7 mouse cellular contexts compared by ENCODE assay signal in genomic region chr5:137096037-137096436, GRCm38 (mm10). TPM values are rescaled to one million over a fixed set of nuclear protein-coding genes. Genes with fewer than 3 reads are reported as not detected.
DNase-seq lines count a peak whose midpoint lies in the region; ATAC-seq and TF ChIP-seq lines count a peak whose summit lies in the region.

No protein-coding gene starts in this region.

- intact Hi-C loops in heart, postnatal 10 days (cut with DNase I), result no loop called here

- H3K27me3 ChIP-seq in lung, postnatal 0 days (replicated peaks; ENCODE audit: insufficient read depth, low read length), result no peaks in the 10 kb centered on the region

- peak; percentile 65 for ATAC-seq in lung, postnatal 0 days
- no peak for ATAC-seq in erythroid progenitor cell, adult 5-6 weeks (replicated peaks; ENCODE audit: low FRiP score, poor library complexity, severe bottlenecking)

- peak; percentile 52 for TF ChIP-seq EP300 in lung, postnatal 0 days (IDR thresholded peaks at IDR 0.05)

- 0 out of 2 replicates have a peak overlapping the region, but pooled peaks have one; percentile 7 for H3K27ac ChIP-seq in layer of hippocampus, adult 2 months
- H3K27ac ChIP-seq in brown adipose tissue, adult 24 weeks (replicated peaks; ENCODE audit: low read depth, low read length), result peak overlapping the region; percentile 46
- peak overlapping the region; percentile 33; the same call in 1 of the 2 replicates for H3K27ac ChIP-seq in lung, postnatal 0 days (ENCODE audit: low read length)

- WGBS in lung, postnatal 0 days, result 16% methylated on average over 1 of the region's 1 CpGs

- H3K9ac ChIP-seq in lung, postnatal 0 days (replicated peaks; ENCODE audit: low read depth), result no peak overlapping the region

- no peaks in the 10 kb centered on the region for H3K9me3 ChIP-seq in lung, postnatal 0 days (ENCODE audit: low read length)

- H3K4me3 ChIP-seq in layer of hippocampus, adult 2 months, result no peak overlapping the region
- no peak overlapping the region for H3K4me3 ChIP-seq in brown adipose tissue, adult 24 weeks (ENCODE audit: insufficient read depth, low read depth, low read length)
- no peak overlapping the region for H3K4me3 ChIP-seq in lung, postnatal 0 days (ENCODE audit: low read depth, low read length)

- H3K36me3 ChIP-seq in lung, postnatal 0 days (ENCODE audit: insufficient read depth, low read length), result no peaks in the 10 kb centered on the region

- DNase-seq in layer of hippocampus, adult 2 months (ENCODE audit: low spot score in 2 of 2), result no peak
- no peak for DNase-seq in layer of hippocampus, postnatal 36 days
- peak; percentile 67 to 69 for DNase-seq in heart, postnatal 10 days
- DNase-seq in lung, postnatal 0 days (ENCODE audit: low spot score), result peak; percentile 71
- no peak for DNase-seq in B cell, adult 2 months

- H3K4me2 ChIP-seq in lung, postnatal 0 days (replicated peaks; ENCODE audit: low read depth, low read length), result no peak overlapping the region

- TF ChIP-seq CTCF in layer of hippocampus, adult 2 months (conservative IDR thresholded peaks at IDR 0.05), result no peak
- TF ChIP-seq CTCF in lung, postnatal 0 days (IDR thresholded peaks at IDR 0.05), result no peak

- H3K4me1 ChIP-seq in brown adipose tissue, adult 24 weeks (ENCODE audit: control insufficient read depth, insufficient read depth, insufficient read length, low read length), result peaks cover 12% of the 10 kb centered on the region
- H3K4me1 ChIP-seq in lung, postnatal 0 days (ENCODE audit: insufficient read depth, low read depth, low read length), result 0 out of 2 replicates have a peak, but pooled peaks cover 5% of the 10 kb centered on the region

RNA-seq across cellular contexts. Expression of gene Trim56, which starts 20.0 kb away (rescaled TPM):
- 1 to 10 TPM; 5.5 to 5.8 TPM for total RNA-seq in layer of hippocampus, adult 2 months (2021)
- total RNA-seq in layer of hippocampus, postnatal 36 days (2021), result 1 to 10 TPM; 4.6 to 6.5 TPM
- 9.8 and 11.1 TPM in 2 replicates for polyA plus RNA-seq in brown adipose tissue, adult 24 weeks (2012; ENCODE audit: insufficient read depth, insufficient read length, missing spikeins)
- total RNA-seq in heart, postnatal 10 days (2021), result 10 to 100 TPM; 21.2 to 21.6 TPM
- polyA plus RNA-seq in lung, postnatal 0 days (2015; fragmentation: Nextera tagmentation; extraction: Ambion mirVana), result 13.4 and 16.4 TPM in 2 replicates
- 70.6 and 76.3 TPM in 2 replicates for total RNA-seq in erythroid progenitor cell, adult 5-6 weeks (2015; ENCODE audit: low replicate concordance)
- total RNA-seq in erythroid progenitor cell, adult 5-6 weeks (2017; ENCODE audit: low replicate concordance), result 89.0 and 113 TPM in 2 replicates

RNA-seq across cellular contexts. Expression of gene Serpine1, which starts 24.0 kb away (rescaled TPM):
- under 1 TPM; 0.38 to 0.52 TPM for total RNA-seq in layer of hippocampus, adult 2 months (2021)
- under 1 TPM; 0.37 to 0.56 TPM for total RNA-seq in layer of hippocampus, postnatal 36 days (2021)
- polyA plus RNA-seq in brown adipose tissue, adult 24 weeks (2012; ENCODE audit: insufficient read depth, insufficient read length, missing spikeins), result 4.1 and 9.6 TPM in 2 replicates
- 10 to 100 TPM; 11.0 to 19.3 TPM for total RNA-seq in heart, postnatal 10 days (2021)
- 0.88 and 1.1 TPM in 2 replicates for polyA plus RNA-seq in lung, postnatal 0 days (2015; fragmentation: Nextera tagmentation; extraction: Ambion mirVana)
- not detected in 2 replicates for total RNA-seq in erythroid progenitor cell, adult 5-6 weeks (2015; ENCODE audit: low replicate concordance)
- total RNA-seq in erythroid progenitor cell, adult 5-6 weeks (2017; ENCODE audit: low replicate concordance), result not detected in 2 replicates

RNA-seq across cellular contexts. Expression of gene Ap1s1, which starts 50.1 kb away (rescaled TPM):
- total RNA-seq in layer of hippocampus, adult 2 months (2021), result 100 to 1,000 TPM; 298 to 323 TPM
- 100 to 1,000 TPM; 286 to 323 TPM for total RNA-seq in layer of hippocampus, postnatal 36 days (2021)
- 69.0 and 73.6 TPM in 2 replicates for polyA plus RNA-seq in brown adipose tissue, adult 24 weeks (2012; ENCODE audit: insufficient read depth, insufficient read length, missing spikeins)
- total RNA-seq in heart, postnatal 10 days (2021), result 10 to 100 TPM; 59.7 to 65.0 TPM
- 112 and 125 TPM in 2 replicates for polyA plus RNA-seq in lung, postnatal 0 days (2015; fragmentation: Nextera tagmentation; extraction: Ambion mirVana)
- total RNA-seq in erythroid progenitor cell, adult 5-6 weeks (2015; ENCODE audit: low replicate concordance), result 6.5 and 8.4 TPM in 2 replicates
- 18.7 and 26.5 TPM in 2 replicates for total RNA-seq in erythroid progenitor cell, adult 5-6 weeks (2017; ENCODE audit: low replicate concordance)

RNA-seq across cellular contexts. Expression of gene Muc3, which starts 53.1 kb away (rescaled TPM):
- not detected for total RNA-seq in layer of hippocampus, adult 2 months (2021)
- not detected for total RNA-seq in layer of hippocampus, postnatal 36 days (2021)
- not detected in 2 replicates for polyA plus RNA-seq in brown adipose tissue, adult 24 weeks (2012; ENCODE audit: insufficient read depth, insufficient read length, missing spikeins)
- total RNA-seq in heart, postnatal 10 days (2021), result not detected
- polyA plus RNA-seq in lung, postnatal 0 days (2015; fragmentation: Nextera tagmentation; extraction: Ambion mirVana), result not detected in 2 replicates
- not detected in 2 replicates for total RNA-seq in erythroid progenitor cell, adult 5-6 weeks (2015; ENCODE audit: low replicate concordance)
- total RNA-seq in erythroid progenitor cell, adult 5-6 weeks (2017; ENCODE audit: low replicate concordance), result not detected in 2 replicates

Comparison
In these comparisons a context has a peak if more than half of its experiments do, and no peak if none do; other contexts are left out.
1. DNase-seq: peak in heart, postnatal 10 days (2 of 2) and lung, postnatal 0 days (single experiment); none in layer of hippocampus, adult 2 months (0 of 2), layer of hippocampus, postnatal 36 days (0 of 2) and B cell, adult 2 months (0 of 2).
2. RNA of gene Serpine1, which starts 24.0 kb away (total RNA-seq): 11.0 to 19.3 TPM in heart, postnatal 10 days; 0.37 to 0.56 TPM in layer of hippocampus, postnatal 36 days, 0.38 to 0.52 TPM in layer of hippocampus, adult 2 months and not detected in erythroid progenitor cell, adult 5-6 weeks; every median in the first group is over 4 times any median in the second.
3. RNA of gene Ap1s1, which starts 50.1 kb away (total RNA-seq): 298 to 323 TPM in layer of hippocampus, adult 2 months and 286 to 323 TPM in layer of hippocampus, postnatal 36 days; 59.7 to 65.0 TPM in heart, postnatal 10 days and 6.5 to 26.5 TPM in erythroid progenitor cell, adult 5-6 weeks; every median in the first group is over 4 times any median in the second.
4. Peak in every context shown above with its lines, with median percentiles within 50 percentile points of each other: H3K27ac ChIP-seq.